Mouse (Mus musculus): ENCODE results near the gene Sergef.

- TF ChIP-seq CTCF (IDR thresholded peaks at IDR 0.05; ENCODE audit: low read depth, low read length) (no peak), TAL1 (conservative IDR thresholded peaks at IDR 0.05; ENCODE audit: low read depth, low read length) (no peak)
Observed at GRCm38 (mm10) chr7:46499561-46499960, 140.0 kb downstream of the Sergef start.

Data from G1E (cell line).